Mouse (Mus musculus): ENCODE results near the gene Tnfsf14. TPM values are rescaled to one million over a fixed set of nuclear protein-coding genes. Genes with fewer than 3 reads are reported as not detected.

Tnfsf14 gene
- total RNA-seq, 1 experiment: 0.13 TPM

- H3K4me3 ChIP-seq (ENCODE audit: insufficient read depth in 1 of 2, low read depth in 1 of 2, low read length in 2 of 2, poor library complexity in 1 of 2, severe bottlenecking in 1 of 2): no peak overlapping the region
- no peaks in the 10 kb centered on the region for H3K9me3 ChIP-seq (ENCODE audit: control insufficient read depth, insufficient read depth, low read depth, low read length)
- no peaks in the 10 kb centered on the region for H3K36me3 ChIP-seq (ENCODE audit: control insufficient read depth, insufficient read depth, low read length, poor library complexity, severe bottlenecking)
- no peak for DNase-seq (ENCODE audit: low read depth, low spot score)
- H3K27ac ChIP-seq (ENCODE audit: insufficient read depth, low read depth, low read length, poor library complexity, severe bottlenecking): no peak overlapping the region
- in situ Hi-C loops (cut with MboI; ENCODE audit: low sequenced_read_pairs in 2 of 2, unreplicated experiment in 2 of 2): no loop called here
- no peak for TF ChIP-seq CHD2 (IDR thresholded peaks at IDR 0.05; ENCODE audit: low read depth, low read length)
- no peak for TF ChIP-seq ZNF384 (IDR thresholded peaks at IDR 0.05; ENCODE audit: low read depth, low read length)
- TF ChIP-seq HCFC1 (IDR thresholded peaks at IDR 0.05; ENCODE audit: borderline replicate concordance, insufficient read depth, low read length): no peak
- no peak for TF ChIP-seq MAFK (IDR thresholded peaks at IDR 0.05; ENCODE audit: insufficient read depth, low read depth, low read length)
- TF ChIP-seq ZC3H11A (IDR thresholded peaks at IDR 0.05; ENCODE audit: borderline replicate concordance, low read depth, low read length): no peak
- H3K4me1 ChIP-seq (ENCODE audit: control insufficient read depth in 2 of 2, insufficient read depth in 2 of 2, low read length in 2 of 2, poor library complexity in 1 of 2): peaks cover 0 to 2% of the 10 kb centered on the region in 2 experiments; a peak in 1 of 4 replicates
- H3K9ac ChIP-seq (ENCODE audit: insufficient read depth, low read depth, low read length, poor library complexity, severe bottlenecking): no peak overlapping the region
These were observed 29.3 kb upstream of the Tnfsf14 start for GRCm38 (mm10) chr17:57223313-57223712.

GRCm38 (mm10) chr17:57221911-57222310 is 27.9 kb upstream of the Tnfsf14 start:
- H3K27ac ChIP-seq (ENCODE audit: insufficient read depth, low read depth, low read length, poor library complexity, severe bottlenecking): no peak overlapping the region; the same call in 1 of the 2 replicates
- in situ Hi-C loops (cut with MboI; ENCODE audit: low sequenced_read_pairs in 2 of 2, unreplicated experiment in 2 of 2): no loop called here
- H3K36me3 ChIP-seq (ENCODE audit: control insufficient read depth, insufficient read depth, low read length, poor library complexity, severe bottlenecking): no peaks in the 10 kb centered on the region
- no peak overlapping the region for H3K4me3 ChIP-seq (ENCODE audit: insufficient read depth in 1 of 2, low read depth in 1 of 2, low read length in 2 of 2, poor library complexity in 1 of 2, severe bottlenecking in 1 of 2)
- no peak for DNase-seq (ENCODE audit: low read depth, low spot score)
- no peaks in the 10 kb centered on the region for H3K9me3 ChIP-seq (ENCODE audit: control insufficient read depth, insufficient read depth, low read depth, low read length)
- H3K9ac ChIP-seq (ENCODE audit: insufficient read depth, low read depth, low read length, poor library complexity, severe bottlenecking): no peak overlapping the region
- TF ChIP-seq ZNF384 (IDR thresholded peaks at IDR 0.05; ENCODE audit: low read depth, low read length) (no peak), CHD2 (IDR thresholded peaks at IDR 0.05; ENCODE audit: low read depth, low read length) (no peak), ZC3H11A (IDR thresholded peaks at IDR 0.05; ENCODE audit: borderline replicate concordance, low read depth, low read length) (no peak), HCFC1 (IDR thresholded peaks at IDR 0.05; ENCODE audit: borderline replicate concordance, insufficient read depth, low read length) (no peak), MAFK (IDR thresholded peaks at IDR 0.05; ENCODE audit: insufficient read depth, low read depth, low read length) (no peak)
- peaks cover 0 to 2% of the 10 kb centered on the region in 2 experiments; a peak in 1 of 4 replicates for H3K4me1 ChIP-seq (ENCODE audit: control insufficient read depth in 2 of 2, insufficient read depth in 2 of 2, low read length in 2 of 2, poor library complexity in 1 of 2)

- Histone ChIP-seq H3K36me3 (ENCODE audit: control insufficient read depth, insufficient read depth, low read length, poor library complexity, severe bottlenecking) (no peaks in the 10 kb centered on the region), H3K4me3 (ENCODE audit: insufficient read depth in 1 of 2, low read depth in 1 of 2, low read length in 2 of 2, poor library complexity in 1 of 2, severe bottlenecking in 1 of 2) (no peak overlapping the region), H3K4me1 (ENCODE audit: control insufficient read depth in 2 of 2, insufficient read depth in 2 of 2, low read length in 2 of 2, poor library complexity in 1 of 2) (peaks cover 0 to 2% of the 10 kb centered on the region in 2 experiments; a peak in 1 of 4 replicates), H3K27ac (ENCODE audit: insufficient read depth, low read depth, low read length, poor library complexity, severe bottlenecking) (no peak overlapping the region), H3K9me3 (ENCODE audit: control insufficient read depth, insufficient read depth, low read depth, low read length) (no peaks in the 10 kb centered on the region), H3K9ac (ENCODE audit: insufficient read depth, low read depth, low read length, poor library complexity, severe bottlenecking) (no peak overlapping the region)
- TF ChIP-seq CHD2 (IDR thresholded peaks at IDR 0.05; ENCODE audit: low read depth, low read length) (no peak), ZNF384 (IDR thresholded peaks at IDR 0.05; ENCODE audit: low read depth, low read length) (no peak), HCFC1 (IDR thresholded peaks at IDR 0.05; ENCODE audit: borderline replicate concordance, insufficient read depth, low read length) (no peak), ZC3H11A (IDR thresholded peaks at IDR 0.05; ENCODE audit: borderline replicate concordance, low read depth, low read length) (no peak), MAFK (IDR thresholded peaks at IDR 0.05; ENCODE audit: insufficient read depth, low read depth, low read length) (no peak)
- in situ Hi-C loops (cut with MboI; ENCODE audit: low sequenced_read_pairs in 2 of 2, unreplicated experiment in 2 of 2): loop anchor here in 1 of 2 experiments (10.0 kb wide), 1 partner anchor 115 kb away; no protein-coding TSS in a partner anchor
- DNase-seq (ENCODE audit: low read depth, low spot score): no peak
These were observed 25.9 kb upstream of the Tnfsf14 start for GRCm38 (mm10) chr17:57219884-57220207.

GRCm38 (mm10) chr17:57219167-57219883 is 25.3 kb upstream of the Tnfsf14 start:
- DNase-seq (ENCODE audit: low read depth, low spot score): peak; percentile 33
- H3K36me3 ChIP-seq (ENCODE audit: control insufficient read depth, insufficient read depth, low read length, poor library complexity, severe bottlenecking): no peaks in the 10 kb centered on the region
- H3K9ac ChIP-seq (ENCODE audit: insufficient read depth, low read depth, low read length, poor library complexity, severe bottlenecking): no peak overlapping the region
- H3K9me3 ChIP-seq (ENCODE audit: control insufficient read depth, insufficient read depth, low read depth, low read length): no peaks in the 10 kb centered on the region
- H3K4me1 ChIP-seq (ENCODE audit: control insufficient read depth in 2 of 2, insufficient read depth in 2 of 2, low read length in 2 of 2, poor library complexity in 1 of 2): peaks cover 0 to 2% of the 10 kb centered on the region in 2 experiments; a peak in 1 of 4 replicates
- TF ChIP-seq MAFK (IDR thresholded peaks at IDR 0.05; ENCODE audit: insufficient read depth, low read depth, low read length): no peak
- TF ChIP-seq ZC3H11A (IDR thresholded peaks at IDR 0.05; ENCODE audit: borderline replicate concordance, low read depth, low read length): 0 out of 2 replicates have a peak, but pooled peaks have one; percentile 4
- no peak overlapping the region for H3K4me3 ChIP-seq (ENCODE audit: insufficient read depth in 1 of 2, low read depth in 1 of 2, low read length in 2 of 2, poor library complexity in 1 of 2, severe bottlenecking in 1 of 2)
- in situ Hi-C loops (cut with MboI; ENCODE audit: low sequenced_read_pairs in 2 of 2, unreplicated experiment in 2 of 2): loop anchor here in 1 of 2 experiments (10.0 kb wide), 1 partner anchor 115 kb away; no protein-coding TSS in a partner anchor
- no peak overlapping the region for H3K27ac ChIP-seq (ENCODE audit: insufficient read depth, low read depth, low read length, poor library complexity, severe bottlenecking)

Measured in ES-E14 (cell line).